Mouse (Mus musculus): ENCODE measurements at regions not wholly inside any gene's neighbourhood (a gene's known extent, or its start where the extent isn't known, plus 50 kb on each side); places are given as distances from the start of the nearest gene placed in this dataset.

GRCm38 (mm10) chr1:76258217-76258616, 712.2 kb downstream of the Slc4a3 start:
- TF ChIP-seq CTCF (IDR thresholded peaks at IDR 0.05; ENCODE audit: extremely low read depth, insufficient read depth, insufficient read length, insufficient replicate concordance) (no peak), POLR2A (IDR thresholded peaks at IDR 0.05; ENCODE audit: low read depth, low read length) (no peak)

All from spleen, adult 2 months (tissue).